Mouse (Mus musculus) olfactory bulb, adult 2 months (tissue): ENCODE data around the gene Ascc1. TPM values are rescaled to one million over a fixed set of nuclear protein-coding genes. Genes with fewer than 3 reads are reported as not detected.
A peak's percentile ranks its signal among the peaks of the same experiment; 100 is the strongest.

Source experiments
- H3K27ac ChIP-seq: fragments of 200-500 bp; 2 replicates; pipeline ENCODE4 v1.5.1; 2012; ENCODE audit warnings: low read depth, low read length; ENCODE audit not compliant: insufficient read depth
- H3K4me1 ChIP-seq: fragments of 200-500 bp; 2 replicates; pipeline ENCODE4 v1.6.1; 2012; ENCODE audit warnings: low read length; ENCODE audit not compliant: control insufficient read depth, insufficient read depth
- H3K4me3 ChIP-seq: fragments of 200-500 bp; 2 replicates; pipeline ENCODE4 v1.5.1; 2012; ENCODE audit warnings: mild to moderate bottlenecking, low read depth, low read length, moderate library complexity; ENCODE audit not compliant: insufficient read depth
- CTCF ChIP-seq: fragments of 200-500 bp; IDR thresholded peaks from 2 replicates; pipeline ENCODE4 v1.5.1; 2012; ENCODE audit warnings: low read depth, mild to moderate bottlenecking, low read length, moderate library complexity; ENCODE audit not compliant: insufficient read depth
- POLR2A ChIP-seq: fragments of 200-500 bp; IDR thresholded peaks from 2 replicates; pipeline ENCODE4 v1.6.1; 2012; ENCODE audit warnings: mild to moderate bottlenecking, low read depth, low read length, moderate library complexity; ENCODE audit not compliant: insufficient read depth
- WGBS: fragments of 180-500 bp; shearing (Covaris S2); methylation state at CpG from one replicate; pipeline ENCODE4 v1.1.7; 2018; 5-methylcytosine and 5-hydroxymethylcytosine counted together
- polyA plus RNA-seq: library from polyadenylated mRNA; stranded (reverse); fragments of >200 nt; gene quantifications from 2 replicates; pipeline ENCODE4 v1.2.4, GENCODE M21; 2012; ENCODE audit warnings: low replicate concordance; ENCODE audit not compliant: missing spikeins, insufficient read depth, insufficient read length

Gene Ascc1
- polyA plus RNA-seq, 1 experiment, result not detected

GRCm38 (mm10) chr10:60077736-60078560 is 75.3 kb downstream of the Ascc1 start:
- TF ChIP-seq POLR2A (no peak), CTCF (no peak)
- Histone ChIP-seq H3K27ac (no peak overlapping the region), H3K4me1 (peaks cover 25% of the 10 kb centered on the region), H3K4me3 (no peak overlapping the region)
- WGBS, result 53% methylated on average over 18 of the region's 18 CpGs

GRCm38 (mm10) chr10:60078561-60078917 is 75.9 kb downstream of the Ascc1 start:
- H3K27ac ChIP-seq, result no peak overlapping the region
- H3K4me3 ChIP-seq, result no peak overlapping the region
- H3K4me1 ChIP-seq, result peaks cover 25% of the 10 kb centered on the region
- no peak for TF ChIP-seq CTCF
- no peak for TF ChIP-seq POLR2A
- WGBS, result 33% methylated on average over 5 of the region's 5 CpGs

GRCm38 (mm10) chr10:60080171-60080570 is 77.6 kb downstream of the Ascc1 start:
- no peak overlapping the region for H3K4me3 ChIP-seq
- no peak for TF ChIP-seq CTCF
- TF ChIP-seq POLR2A, result no peak
- peaks cover 25% of the 10 kb centered on the region for H3K4me1 ChIP-seq
- H3K27ac ChIP-seq, result no peak overlapping the region
- WGBS, result 87% methylated on average over 3 of the region's 3 CpGs

- TF ChIP-seq POLR2A, result no peak
- TF ChIP-seq CTCF, result no peak
- 75% methylated on average over 5 of the region's 5 CpGs for WGBS
- no peak overlapping the region for H3K4me3 ChIP-seq
- H3K27ac ChIP-seq, result peak overlapping the region; percentile 16; the same call in 1 of the 2 replicates
- H3K4me1 ChIP-seq, result peaks cover 25% of the 10 kb centered on the region
Observed at GRCm38 (mm10) chr10:60080601-60080981, 78.0 kb downstream of the Ascc1 start.

GRCm38 (mm10) chr10:60080982-60081825 is 78.6 kb downstream of the Ascc1 start:
- Histone ChIP-seq H3K4me3 (no peak overlapping the region), H3K27ac (peak overlapping the region; percentile 16), H3K4me1 (peaks cover 25% of the 10 kb centered on the region)
- TF ChIP-seq CTCF (no peak; the same call in 1 of the 2 replicates), POLR2A (no peak)
- WGBS, result 57% methylated on average over 21 of the region's 21 CpGs

- peak overlapping the region; percentile 7; the same call in 1 of the 2 replicates for H3K27ac ChIP-seq
- H3K4me3 ChIP-seq, result no peak overlapping the region
- peaks cover 25% of the 10 kb centered on the region for H3K4me1 ChIP-seq
- TF ChIP-seq POLR2A (no peak), CTCF (no peak)
- WGBS, result 20% methylated on average over 5 of the region's 5 CpGs
Observed at GRCm38 (mm10) chr10:60081905-60082304, 79.3 kb downstream of the Ascc1 start.

- Histone ChIP-seq H3K4me3 (no peak overlapping the region), H3K4me1 (peaks cover 15% of the 10 kb centered on the region), H3K27ac (no peak overlapping the region)
- 79% methylated on average over 4 of the region's 4 CpGs for WGBS
- TF ChIP-seq CTCF, result no peak
- TF ChIP-seq POLR2A, result no peak
Observed at GRCm38 (mm10) chr10:60084065-60084464, 81.5 kb downstream of the Ascc1 start.

- H3K27ac ChIP-seq, result no peak overlapping the region
- TF ChIP-seq POLR2A (no peak), CTCF (no peak)
- H3K4me1 ChIP-seq, result no peaks in the 10 kb centered on the region
- 97% methylated on average over 2 of the region's 2 CpGs for WGBS
- H3K4me3 ChIP-seq, result no peak overlapping the region
Observed at GRCm38 (mm10) chr10:60092311-60092710, 89.7 kb downstream of the Ascc1 start.

- Histone ChIP-seq H3K4me1 (no peaks in the 10 kb centered on the region), H3K27ac (no peak overlapping the region), H3K4me3 (no peak overlapping the region)
- 91% methylated on average over 2 of the region's 2 CpGs for WGBS
- TF ChIP-seq CTCF (no peak), POLR2A (no peak)
Observed at GRCm38 (mm10) chr10:60093751-60094150, 91.1 kb downstream of the Ascc1 start.
